In the genomic region with DNA sequence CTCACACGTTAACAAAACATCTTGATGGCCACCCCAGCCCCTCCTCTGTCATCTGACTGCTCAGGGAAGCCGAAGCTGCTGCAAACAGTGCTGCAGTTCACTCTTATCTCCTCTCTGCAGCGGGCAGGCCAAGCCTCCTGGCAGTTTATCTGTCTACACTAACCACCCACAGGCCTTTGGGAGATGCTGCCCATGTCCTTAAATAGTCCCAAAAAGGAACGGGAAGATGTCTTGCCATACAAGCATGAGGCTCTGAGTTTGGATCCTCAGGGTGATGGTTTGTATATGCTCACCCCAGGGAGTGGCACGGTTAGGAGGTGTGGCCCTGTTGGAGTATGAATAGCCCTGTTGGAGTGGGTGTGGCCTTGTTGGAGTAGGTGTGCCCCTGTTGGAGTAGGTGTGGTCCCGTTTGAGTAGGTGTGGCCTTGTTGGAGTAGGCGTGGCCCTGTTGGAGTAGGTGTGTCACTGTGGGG, we compare ENCODE assay signal across 9 mouse cellular contexts. TPM values are rescaled to one million over a fixed set of nuclear protein-coding genes. Genes with fewer than 3 reads are reported as not detected.
DNase-seq lines count a peak whose midpoint lies in the region; ATAC-seq and TF ChIP-seq lines count a peak whose summit lies in the region.
"Had no signal": no experiment of that assay in that cellular context is flagged by ENCODE, and none has a peak within 500 bp of the region (broad histone marks: within the 10 kb centered on the region; RNA-seq: fewer than 3 reads in every experiment).

No protein-coding gene starts in this region.

- H3K4me3 ChIP-seq in lung, embryonic 14.5 days (ENCODE audit: low read depth, low read length): no peak overlapping the region
- H3K4me3 ChIP-seq in liver, embryonic 12.5 days: peak overlapping the region; percentile 15; the same call in 1 of the 2 replicates
- H3K4me3 ChIP-seq in stomach, embryonic 15.5 days (replicated peaks): no peak overlapping the region

- peak; percentile 62; the same call in 1 of the 2 replicates for ATAC-seq in lung, embryonic 14.5 days (ENCODE audit: insufficient read depth)
- peak; percentile 99 for ATAC-seq in liver, embryonic 12.5 days
- ATAC-seq in stomach, embryonic 15.5 days (ENCODE audit: insufficient read depth, low FRiP score, low read depth): peak; percentile 96

- H3K36me3 ChIP-seq in lung, embryonic 14.5 days (ENCODE audit: insufficient read depth): no peaks in the 10 kb centered on the region
- H3K36me3 ChIP-seq in liver, embryonic 12.5 days: no peaks in the 10 kb centered on the region
- no peaks in the 10 kb centered on the region for H3K36me3 ChIP-seq in stomach, embryonic 15.5 days

- H3K9me3 ChIP-seq in lung, embryonic 14.5 days (ENCODE audit: low read depth, low read length): no peaks in the 10 kb centered on the region
- 0 out of 2 replicates have a peak, but pooled peaks cover 3% of the 10 kb centered on the region for H3K9me3 ChIP-seq in liver, embryonic 12.5 days (replicated peaks)
- no peaks in the 10 kb centered on the region for H3K9me3 ChIP-seq in stomach, embryonic 15.5 days

- 44% methylated on average over 7 of the region's 7 CpGs for WGBS in lung, embryonic 14.5 days
- WGBS in liver, embryonic 12.5 days (ENCODE audit: insufficient replicate concordance): 11% methylated on average over 7 of the region's 7 CpGs
- WGBS in stomach, embryonic 15.5 days: 52% methylated on average over 7 of the region's 7 CpGs

- intact Hi-C loops in left cerebral cortex, postnatal 10 days (cut with DNase I): no loop called here

- H3K4me2 ChIP-seq in lung, embryonic 14.5 days: no peak overlapping the region; the same call in 1 of the 2 replicates
- peak overlapping the region; percentile 62 for H3K4me2 ChIP-seq in liver, embryonic 12.5 days
- no peak overlapping the region for H3K4me2 ChIP-seq in stomach, embryonic 15.5 days

- TF ChIP-seq CTCF in lung, embryonic 14.5 days (IDR thresholded peaks at IDR 0.05; ENCODE audit: low read depth): no peak

- peaks cover 2% of the 10 kb centered on the region; the same call in 1 of the 2 replicates for H3K4me1 ChIP-seq in lung, embryonic 14.5 days (ENCODE audit: insufficient read depth)
- H3K4me1 ChIP-seq in liver, embryonic 12.5 days: peaks cover 49% of the 10 kb centered on the region
- H3K4me1 ChIP-seq in stomach, embryonic 15.5 days: no peaks in the 10 kb centered on the region

- H3K27ac ChIP-seq in lung, embryonic 14.5 days (ENCODE audit: low read depth): peak overlapping the region; percentile 24; the same call in 1 of the 2 replicates
- peak overlapping the region; percentile 96 for H3K27ac ChIP-seq in liver, embryonic 12.5 days
- no peak overlapping the region for H3K27ac ChIP-seq in stomach, embryonic 15.5 days

- H3K9ac ChIP-seq in lung, embryonic 14.5 days: no peak overlapping the region
- H3K9ac ChIP-seq in liver, embryonic 12.5 days: peak overlapping the region; percentile 66
- no peak overlapping the region for H3K9ac ChIP-seq in stomach, embryonic 15.5 days

- peak; percentile 8 for DNase-seq in lung, embryonic 14.5 days
- no peak for DNase-seq in lung, postnatal 14 days
- DNase-seq in c-Kit-positive CD71-negative TER-119-negative erythroid progenitor cells, embryonic 14.5 days (ENCODE audit: low read depth): peak; percentile 53
- no peak for DNase-seq in adrenal gland, postnatal 4 days (ENCODE audit: low spot score in 2 of 2)
- no peak for DNase-seq in left cerebral cortex, postnatal 10 days (ENCODE audit: extremely low spot score in 1 of 2, low spot score in 2 of 2)
- no peak for DNase-seq in gastrocnemius, postnatal 4 days (ENCODE audit: low spot score in 2 of 2)
- DNase-seq: right cerebral cortex, postnatal 25 days had no signal

- H3K27me3 ChIP-seq in lung, embryonic 14.5 days (ENCODE audit: insufficient read depth, low read length): no peaks in the 10 kb centered on the region
- H3K27me3 ChIP-seq in liver, embryonic 12.5 days (replicated peaks): no peaks in the 10 kb centered on the region
- H3K27me3 ChIP-seq in stomach, embryonic 15.5 days (replicated peaks): no peaks in the 10 kb centered on the region

RNA-seq across cellular contexts. Expression of gene Syf2, which starts 51.3 kb away (rescaled TPM):
- 59.6 and 63.2 TPM in 2 replicates for polyA plus RNA-seq in lung, embryonic 14.5 days (2014; fragmentation: Nextera tagmentation; extraction: Ambion mirVana)
- 70.8 and 72.8 TPM in 2 replicates for polyA plus RNA-seq in liver, embryonic 12.5 days (2016; fragmentation: Nextera tagmentation; extraction: Ambion mirVana)
- polyA plus RNA-seq in stomach, embryonic 15.5 days (2015; fragmentation: Nextera tagmentation; extraction: Ambion mirVana): 65.2 and 70.2 TPM in 2 replicates
- total RNA-seq in adrenal gland, postnatal 4 days (2021): 10 to 100 TPM; 82.4 to 93.3 TPM
- 10 to 100 TPM; 34.5 to 39.6 TPM for total RNA-seq in left cerebral cortex, postnatal 10 days (2021)
- total RNA-seq in gastrocnemius, postnatal 4 days (2021): 10 to 100 TPM; 48.2 to 53.3 TPM

RNA-seq across cellular contexts. Expression of gene Rsrp1, which starts 58.6 kb away (rescaled TPM):
- 341 and 344 TPM in 2 replicates for polyA plus RNA-seq in lung, embryonic 14.5 days (2014; fragmentation: Nextera tagmentation; extraction: Ambion mirVana)
- 310 and 322 TPM in 2 replicates for polyA plus RNA-seq in liver, embryonic 12.5 days (2016; fragmentation: Nextera tagmentation; extraction: Ambion mirVana)
- polyA plus RNA-seq in stomach, embryonic 15.5 days (2015; fragmentation: Nextera tagmentation; extraction: Ambion mirVana): 500 and 512 TPM in 2 replicates
- 100 to 1,000 TPM; 365 to 381 TPM for total RNA-seq in adrenal gland, postnatal 4 days (2021)
- 100 to 1,000 TPM; 256 to 271 TPM for total RNA-seq in left cerebral cortex, postnatal 10 days (2021)
- 100 to 1,000 TPM; 115 to 148 TPM for total RNA-seq in gastrocnemius, postnatal 4 days (2021)

Comparison
In these comparisons a context has a peak if more than half of its experiments do, and no peak if none do; other contexts are left out.
1. DNase-seq: peak in lung, embryonic 14.5 days (single experiment) and c-Kit-positive CD71-negative TER-119-negative erythroid progenitor cells, embryonic 14.5 days (single experiment); none in lung, postnatal 14 days (single experiment), adrenal gland, postnatal 4 days (0 of 2), left cerebral cortex, postnatal 10 days (0 of 2) and gastrocnemius, postnatal 4 days (0 of 2).
2. Peak in every context shown above with its lines, with median percentiles within 50 percentile points of each other: ATAC-seq.